Mouse (Mus musculus) kidney, embryonic 14.5 days (tissue): ENCODE results near the gene Cfap43. TPM values are rescaled to one million over a fixed set of nuclear protein-coding genes. Genes with fewer than 3 reads are reported as not detected.

ENCODE experiments used
- ATAC-seq: fragments of 200-750 bp; cut with Nextera tagmentation; 2 replicates; pipeline ENCODE4 v1.8.0; 2017; ENCODE audit warnings: moderate number of reproducible peaks, mild to moderate bottlenecking, moderate TSS enrichment, moderate library complexity; ENCODE audit not compliant: low FRiP score, low TSS enrichment
- H3K27ac ChIP-seq: fragments of 300-500 bp; sonication (generic); 2 replicates; pipeline ENCODE4 v1.5.1; 2014; ENCODE audit warnings: low read depth, mild to moderate bottlenecking, low read length, moderate library complexity, mixed read lengths
- H3K27me3 ChIP-seq: fragments of 300-500 bp; sonication (generic); 2 replicates; pipeline ENCODE4 v1.6.1; 2014; ENCODE audit warnings: mild to moderate bottlenecking, low read length; ENCODE audit not compliant: control insufficient read depth, insufficient read depth
- H3K36me3 ChIP-seq: fragments of 300-500 bp; sonication (generic); 2 replicates; pipeline ENCODE4 v1.6.1; 2014; ENCODE audit warnings: low read length, mixed read lengths; ENCODE audit not compliant: control insufficient read depth, insufficient read depth
- H3K4me1 ChIP-seq: fragments of 300-500 bp; sonication (generic); 2 replicates; pipeline ENCODE4 v1.6.1; 2014; ENCODE audit warnings: low read length, mixed read lengths; ENCODE audit not compliant: control insufficient read depth, insufficient read depth
- H3K4me2 ChIP-seq: fragments of 300-500 bp; sonication (generic); replicated peaks from 2 replicates; pipeline ENCODE4 v1.6.1; 2014; ENCODE audit warnings: low read depth, mild to moderate bottlenecking, low read length
- H3K4me3 ChIP-seq: fragments of 300-500 bp; sonication (generic); 2 replicates; pipeline ENCODE4 v1.5.1; 2014; ENCODE audit warnings: mild to moderate bottlenecking, low read length
- H3K9ac ChIP-seq: fragments of 300-500 bp; sonication (generic); 2 replicates; pipeline ENCODE4 v1.6.1; 2014; ENCODE audit warnings: low read depth, mild to moderate bottlenecking, low read length, moderate library complexity
- H3K9me3 ChIP-seq: fragments of 300-500 bp; sonication (generic); 2 replicates; pipeline ENCODE4 v1.6.1; 2016; ENCODE audit warnings: low read length; ENCODE audit not compliant: control insufficient read depth
- whole genome bisulfite sequencing: fragments of 180-500 bp; shearing (Covaris S2); extraction: QIAGEN DNeasy Blood & Tissue Kit; methylation state at CpG from one replicate; pipeline ENCODE4 v1.1.7; 2014; 5-methylcytosine and 5-hydroxymethylcytosine counted together
- polyA plus RNA-seq: library from polyadenylated mRNA; unstranded; fragments of >200 nt; fragmentation: Nextera tagmentation; extraction: Ambion mirVana; gene quantifications from 2 replicates; pipeline ENCODE4 v1.2.1, GENCODE M21; 2014

The Cfap43 gene
- polyA plus RNA-seq, 1 experiment from 2014 or later: 0.03 TPM

- under 1% methylated on average over 29 of the region's 29 CpGs for WGBS
- peak; percentile 61 for ATAC-seq
Observed at GRCm38 (mm10) chr19:47918455-47919101, 509 bp downstream of the Cfap43 start.

DNA sequence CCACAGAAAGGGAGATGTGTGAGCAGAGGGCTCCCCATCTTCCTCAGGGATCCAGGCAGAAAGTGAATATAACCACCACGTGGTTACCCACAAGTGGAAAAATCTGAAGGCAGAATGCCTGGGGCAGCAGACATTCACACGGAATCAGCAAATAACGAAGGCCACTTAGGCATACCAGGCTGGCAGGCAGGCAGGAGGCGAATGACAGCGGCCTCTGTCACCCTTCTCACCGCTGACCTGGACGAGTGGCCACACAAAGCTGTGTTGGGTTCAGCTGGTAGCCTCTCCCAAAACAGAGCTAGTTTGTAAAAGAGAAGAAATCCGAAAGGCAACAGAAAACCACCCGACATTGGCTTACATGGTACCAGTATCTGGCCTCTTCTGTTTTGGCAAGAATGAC lies 1.1 kb downstream of the Cfap43 start:
- WGBS: 22% methylated on average over 9 of the region's 9 CpGs
- ATAC-seq: no peak
- no peaks in the 10 kb centered on the region for H3K27me3 ChIP-seq
- H3K4me3 ChIP-seq: peak overlapping the region; percentile 76
- peak overlapping the region; percentile 80 for H3K9ac ChIP-seq
- no peaks in the 10 kb centered on the region for H3K36me3 ChIP-seq
- peaks cover 24% of the 10 kb centered on the region for H3K4me1 ChIP-seq
- H3K27ac ChIP-seq: no peak overlapping the region
- H3K4me2 ChIP-seq: peak overlapping the region; percentile 75
- H3K9me3 ChIP-seq: no peaks in the 10 kb centered on the region

More at GRCm38 (mm10) chr19:47918455-47919101, 509 bp downstream of the Cfap43 start:
- no peaks in the 10 kb centered on the region for H3K36me3 ChIP-seq
- H3K4me3 ChIP-seq: peak overlapping the region; percentile 76
- H3K9ac ChIP-seq: peak overlapping the region; percentile 80
- H3K4me1 ChIP-seq: peaks cover 24% of the 10 kb centered on the region
- H3K27ac ChIP-seq: peak overlapping the region; percentile 94
- H3K9me3 ChIP-seq: no peaks in the 10 kb centered on the region
- peak overlapping the region; percentile 75 for H3K4me2 ChIP-seq
- no peaks in the 10 kb centered on the region for H3K27me3 ChIP-seq

- ATAC-seq: no peak
- no peaks in the 10 kb centered on the region for H3K36me3 ChIP-seq
- 40% methylated on average over 4 of the region's 4 CpGs for WGBS
- H3K27me3 ChIP-seq: no peaks in the 10 kb centered on the region
- H3K4me1 ChIP-seq: peaks cover 24% of the 10 kb centered on the region
- H3K4me2 ChIP-seq: peak overlapping the region; percentile 75
- peak overlapping the region; percentile 80; the same call in 1 of the 2 replicates for H3K9ac ChIP-seq
- H3K27ac ChIP-seq: no peak overlapping the region
- H3K4me3 ChIP-seq: peak overlapping the region; percentile 76; the same call in 1 of the 2 replicates
- no peaks in the 10 kb centered on the region for H3K9me3 ChIP-seq
Observed at GRCm38 (mm10) chr19:47917396-47917795, 1.7 kb downstream of the Cfap43 start.

DNA sequence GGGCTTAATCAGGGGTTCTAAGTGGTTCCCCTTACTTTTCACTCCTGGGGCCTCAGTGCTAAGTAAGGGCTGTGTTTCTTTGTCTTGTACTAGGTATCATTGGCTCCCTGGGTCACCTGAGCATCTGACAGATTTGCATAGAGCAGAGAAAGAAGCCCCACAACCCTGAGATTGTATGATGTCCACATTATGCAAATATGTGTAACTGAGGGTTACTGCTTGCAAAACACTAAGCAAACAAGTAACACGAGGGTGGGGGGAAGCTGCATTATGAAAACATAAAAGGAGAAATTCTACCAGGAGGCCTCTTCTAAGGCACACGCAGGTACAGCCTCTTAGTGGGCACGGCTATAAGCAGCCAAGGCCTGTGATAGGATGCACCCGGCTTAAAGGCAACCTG lies 3.8 kb downstream of the Cfap43 start:
- H3K27ac ChIP-seq: no peak overlapping the region
- no peak overlapping the region for H3K4me2 ChIP-seq
- H3K4me3 ChIP-seq: no peak overlapping the region
- peaks cover 6% of the 10 kb centered on the region; the same call in 1 of the 2 replicates for H3K36me3 ChIP-seq
- no peaks in the 10 kb centered on the region for H3K9me3 ChIP-seq
- no peaks in the 10 kb centered on the region for H3K27me3 ChIP-seq
- H3K4me1 ChIP-seq: peaks cover 23% of the 10 kb centered on the region
- 85% methylated on average over 4 of the region's 4 CpGs for WGBS
- H3K9ac ChIP-seq: no peak overlapping the region
- ATAC-seq: no peak

DNA sequence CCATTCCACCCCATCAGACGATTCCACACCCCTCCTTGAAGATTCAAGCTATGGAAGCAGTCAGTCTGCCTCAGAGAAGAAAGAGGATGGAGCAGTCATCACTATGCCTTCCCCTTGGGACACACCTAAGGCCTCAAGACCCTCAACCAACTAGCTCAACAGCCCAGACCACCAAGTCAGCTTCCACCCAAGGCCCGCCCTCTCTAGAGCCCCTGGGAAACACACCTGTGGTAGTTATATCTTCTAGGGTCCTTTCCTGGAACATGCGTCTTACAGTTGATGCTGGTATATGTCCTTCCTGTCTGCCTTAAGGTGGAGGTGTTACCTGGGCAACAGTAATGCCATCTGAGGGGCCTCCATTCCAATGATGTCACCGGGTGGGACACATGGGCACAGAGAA lies 4.9 kb downstream of the Cfap43 start:
- no peak overlapping the region for H3K27ac ChIP-seq
- no peak for ATAC-seq
- no peaks in the 10 kb centered on the region for H3K27me3 ChIP-seq
- H3K4me1 ChIP-seq: peaks cover 26% of the 10 kb centered on the region
- H3K9ac ChIP-seq: no peak overlapping the region
- 92% methylated on average over 4 of the region's 4 CpGs for WGBS
- H3K9me3 ChIP-seq: no peaks in the 10 kb centered on the region
- H3K4me3 ChIP-seq: no peak overlapping the region
- H3K36me3 ChIP-seq: peaks cover 6% of the 10 kb centered on the region; the same call in 1 of the 2 replicates
- no peak overlapping the region for H3K4me2 ChIP-seq

GRCm38 (mm10) chr19:47913344-47913743 lies 5.7 kb downstream of the Cfap43 start:
- no peak overlapping the region for H3K4me3 ChIP-seq

GRCm38 (mm10) chr19:47910751-47911150 lies 8.3 kb downstream of the Cfap43 start:
- H3K36me3 ChIP-seq: peaks cover 6% of the 10 kb centered on the region; the same call in 1 of the 2 replicates
- no peak overlapping the region for H3K4me3 ChIP-seq
- no peak overlapping the region for H3K27ac ChIP-seq
- H3K9me3 ChIP-seq: no peaks in the 10 kb centered on the region
- H3K4me2 ChIP-seq: no peak overlapping the region
- no peaks in the 10 kb centered on the region for H3K27me3 ChIP-seq
- no peak overlapping the region for H3K9ac ChIP-seq
- H3K4me1 ChIP-seq: peaks cover 19% of the 10 kb centered on the region
- ATAC-seq: no peak
- 90% methylated on average over 4 of the region's 4 CpGs for WGBS

More at GRCm38 (mm10) chr19:47913344-47913743, 5.7 kb downstream of the Cfap43 start:
- H3K36me3 ChIP-seq: peaks cover 6% of the 10 kb centered on the region; the same call in 1 of the 2 replicates
- no peak for ATAC-seq
- no peak overlapping the region for H3K9ac ChIP-seq
- no peak overlapping the region for H3K4me2 ChIP-seq
- WGBS: 71% methylated on average over 7 of the region's 7 CpGs
- H3K27me3 ChIP-seq: no peaks in the 10 kb centered on the region
- H3K27ac ChIP-seq: no peak overlapping the region
- H3K4me1 ChIP-seq: peaks cover 33% of the 10 kb centered on the region
- H3K9me3 ChIP-seq: no peaks in the 10 kb centered on the region

DNA sequence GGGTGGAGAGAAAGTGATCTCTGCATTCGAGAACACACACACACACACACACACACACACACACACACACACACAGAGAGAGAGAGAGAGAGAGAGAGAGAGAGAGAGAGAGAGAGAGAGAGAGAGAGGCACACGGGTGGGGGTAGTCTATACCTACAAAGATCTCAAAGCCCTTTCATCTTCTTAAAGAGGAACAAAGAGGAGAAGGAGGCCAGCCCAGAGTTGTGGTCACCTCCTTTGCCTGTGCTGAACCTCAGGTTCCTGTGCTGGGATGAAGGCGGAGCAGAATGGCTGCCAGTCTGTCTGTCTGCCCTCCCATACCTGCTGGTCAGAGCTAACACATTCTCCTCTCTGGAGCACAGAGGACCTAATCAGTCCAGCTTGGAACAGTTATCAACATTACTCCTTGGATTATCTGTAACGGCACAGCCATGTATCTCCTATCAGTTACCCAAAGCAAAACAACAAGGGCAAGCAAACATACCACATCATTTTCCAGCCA lies 8.9 kb downstream of the Cfap43 start:
- WGBS: 38% methylated on average over 4 of the region's 4 CpGs
- Histone ChIP-seq H3K4me1 (peaks cover 19% of the 10 kb centered on the region), H3K27ac (peak overlapping the region; percentile 86; the same call in 1 of the 2 replicates), H3K9me3 (no peaks in the 10 kb centered on the region), H3K4me2 (peak overlapping the region; percentile 51; the same call in 1 of the 2 replicates), H3K4me3 (no peak overlapping the region), H3K36me3 (peaks cover 6% of the 10 kb centered on the region; the same call in 1 of the 2 replicates), H3K9ac (peak overlapping the region; percentile 53; the same call in 1 of the 2 replicates), H3K27me3 (no peaks in the 10 kb centered on the region)
- ATAC-seq: no peak
